Mouse (Mus musculus): ENCODE results near the gene Faf2.

GRCm38 (mm10) chr13:54685174-54685573, 63.6 kb downstream of the Faf2 start:
- TF ChIP-seq CTCF (IDR thresholded peaks at IDR 0.05; ENCODE audit: low read depth) = peak; percentile 86
- no peak for TF ChIP-seq EP300 (IDR thresholded peaks at IDR 0.05; ENCODE audit: low read depth)

Data from liver, embryonic 14.5 days (tissue).